Mouse (Mus musculus) stomach, postnatal 0 days (tissue): ENCODE data around the gene Acot7. TPM values are rescaled to one million over a fixed set of nuclear protein-coding genes. Genes with fewer than 3 reads are reported as not detected.

Source experiments
- ATAC-seq: fragments of 200-750 bp; cut with Nextera tagmentation; 2 replicates; pipeline ENCODE4 v1.8.0; 2017; ENCODE audit not compliant: low FRiP score, low TSS enrichment
- DNase-seq: peaks from one replicate; pipeline ENCODE4 v3.0.0-alpha.2; 2016; ENCODE audit warnings: low spot score
- H3K27ac ChIP-seq: fragments of 300-500 bp; sonication (generic); replicated peaks from 2 replicates; pipeline ENCODE4 v1.5.1; 2014; ENCODE audit warnings: mild to moderate bottlenecking, control low read depth
- H3K27me3 ChIP-seq: fragments of 300-500 bp; sonication (generic); 2 replicates; pipeline ENCODE4 v1.6.1; 2014; ENCODE audit warnings: low read length; ENCODE audit not compliant: control insufficient read depth, insufficient read depth
- H3K36me3 ChIP-seq: fragments of 300-500 bp; sonication (generic); 2 replicates; pipeline ENCODE4 v1.6.1; 2014; ENCODE audit warnings: low read length, mixed read lengths; ENCODE audit not compliant: control insufficient read depth, insufficient read depth
- H3K4me1 ChIP-seq: fragments of 300-500 bp; sonication (generic); replicated peaks from 2 replicates; pipeline ENCODE4 v1.6.1; 2014; ENCODE audit warnings: antibody characterized with exemption; ENCODE audit not compliant: control insufficient read depth, insufficient read depth
- H3K4me2 ChIP-seq: fragments of 300-500 bp; sonication (generic); replicated peaks from 2 replicates; pipeline ENCODE4 v1.6.1; 2014; ENCODE audit warnings: low read depth, mild to moderate bottlenecking, control low read depth, moderate library complexity
- H3K4me3 ChIP-seq: fragments of 300-500 bp; sonication (generic); 2 replicates; pipeline ENCODE4 v1.5.1; 2014; ENCODE audit warnings: low read depth, low read length, control low read depth
- H3K9ac ChIP-seq: fragments of 300-500 bp; sonication (generic); 2 replicates; pipeline ENCODE4 v1.6.1; 2014; ENCODE audit warnings: mild to moderate bottlenecking, low read length, control low read depth, mixed read lengths
- H3K9me3 ChIP-seq: fragments of 300-500 bp; sonication (generic); 2 replicates; pipeline ENCODE4 v1.6.1; 2016; ENCODE audit warnings: low read length; ENCODE audit not compliant: control insufficient read depth
- CTCF ChIP-seq: IDR thresholded peaks from 2 replicates; pipeline ENCODE4 v1.5.1; 2016; ENCODE audit warnings: antibody characterized with exemption, low read depth, mild to moderate bottlenecking, moderate library complexity
- EP300 ChIP-seq: optimal IDR thresholded peaks from 2 replicates; pipeline ENCODE3; 2016; ENCODE audit warnings: antibody characterized with exemption
- WGBS: fragments of 180-500 bp; shearing (Covaris S2); extraction: QIAGEN DNeasy Blood & Tissue Kit; methylation state at CpG from one replicate; pipeline ENCODE4 v1.1.7; 2014; 5-methylcytosine and 5-hydroxymethylcytosine counted together
- polyA plus RNA-seq: library from polyadenylated mRNA; unstranded; fragments of >200 nt; fragmentation: Nextera tagmentation; extraction: Ambion mirVana; gene quantifications from 2 replicates; pipeline ENCODE4 v1.2.1, GENCODE M21; 2015

The Acot7 gene
- polyA plus RNA-seq, 1 experiment from 2014 or later = 55.0 TPM

GRCm38 (mm10) chr4:152155019-152155418, 22.9 kb upstream of the Acot7 start:
- H3K36me3 ChIP-seq = no peaks in the 10 kb centered on the region
- DNase-seq = no peak
- WGBS = 65% methylated on average over 4 of the region's 4 CpGs
- 0 out of 2 replicates have a peak, but pooled peaks cover 10% of the 10 kb centered on the region for H3K4me1 ChIP-seq
- H3K9ac ChIP-seq = no peak overlapping the region
- no peak overlapping the region for H3K4me2 ChIP-seq
- no peak for ATAC-seq
- H3K4me3 ChIP-seq = no peak overlapping the region
- no peaks in the 10 kb centered on the region for H3K9me3 ChIP-seq
- peak; percentile 23 for TF ChIP-seq CTCF
- no peak for TF ChIP-seq EP300
- H3K27ac ChIP-seq = no peak overlapping the region
- peaks cover 8% of the 10 kb centered on the region; the same call in 1 of the 2 replicates for H3K27me3 ChIP-seq

- Histone ChIP-seq H3K27ac (no peak overlapping the region), H3K9me3 (no peaks in the 10 kb centered on the region), H3K27me3 (peaks cover 11% of the 10 kb centered on the region; the same call in 1 of the 2 replicates), H3K4me2 (peak overlapping the region; percentile 51), H3K9ac (no peak overlapping the region), H3K4me3 (peak overlapping the region; percentile 26), H3K4me1 (0 out of 2 replicates have a peak, but pooled peaks cover 10% of the 10 kb centered on the region), H3K36me3 (no peaks in the 10 kb centered on the region)
- peak; percentile 64 for DNase-seq
- TF ChIP-seq EP300 (no peak), CTCF (peak; percentile 79)
- ATAC-seq = no peak
- WGBS = 14% methylated on average over 21 of the region's 21 CpGs
Observed at GRCm38 (mm10) chr4:152157779-152158584, 20.0 kb upstream of the Acot7 start.

- Histone ChIP-seq H3K27ac (no peak within 1 kb of the TSS), H3K4me3 (peak within 1 kb of the TSS; percentile 26), H3K4me1 (0 out of 2 replicates have a peak, but pooled peaks cover 8% of the 10 kb centered on the region), H3K4me2 (peak within 1 kb of the TSS; percentile 51), H3K9me3 (no peaks in the 10 kb centered on the region), H3K9ac (0 out of 2 replicates have a peak within 1 kb of the TSS, but pooled peaks have one; percentile 18), H3K27me3 (peaks cover 11% of the 10 kb centered on the region; the same call in 1 of the 2 replicates), H3K36me3 (no peaks in the 10 kb centered on the region)
- no peak for ATAC-seq
- 3% methylated on average over 33 of the region's 35 CpGs for WGBS
- TF ChIP-seq EP300 (no peak), CTCF (no peak)
- peak; percentile 64 for DNase-seq
Observed at GRCm38 (mm10) chr4:152158585-152159284, 19.2 kb upstream of the Acot7 start, which contains the start of gene Hes2. Hes2 (plus strand) TSS chr4:152158867.

- DNase-seq = peak; percentile 43
- Histone ChIP-seq H3K9ac (0 out of 2 replicates have a peak overlapping the region, but pooled peaks have one; percentile 18), H3K4me3 (peak overlapping the region; percentile 26), H3K9me3 (no peaks in the 10 kb centered on the region), H3K4me2 (peak overlapping the region; percentile 51), H3K4me1 (0 out of 2 replicates have a peak, but pooled peaks cover 8% of the 10 kb centered on the region), H3K27me3 (peaks cover 11% of the 10 kb centered on the region; the same call in 1 of the 2 replicates), H3K36me3 (no peaks in the 10 kb centered on the region), H3K27ac (no peak overlapping the region)
- 2% methylated on average over 18 of the region's 19 CpGs for WGBS
- TF ChIP-seq CTCF = no peak
- ATAC-seq = no peak
Observed at GRCm38 (mm10) chr4:152159285-152159678, 18.7 kb upstream of the Acot7 start.

GRCm38 (mm10) chr4:152160748-152161147, 17.2 kb upstream of the Acot7 start:
- WGBS = 27% methylated on average over 4 of the region's 4 CpGs

More at GRCm38 (mm10) chr4:152160748-152161147, 17.2 kb upstream of the Acot7 start:
- H3K4me2 ChIP-seq = no peak overlapping the region
- ATAC-seq (peak; percentile 88), DNase-seq (peak; percentile 81)
- H3K4me3 ChIP-seq = no peak overlapping the region
- 0 out of 2 replicates have a peak overlapping the region, but pooled peaks have one; percentile 56 for H3K27ac ChIP-seq
- H3K9ac ChIP-seq = no peak overlapping the region
- H3K27me3 ChIP-seq = peaks cover 11% of the 10 kb centered on the region; the same call in 1 of the 2 replicates
- H3K9me3 ChIP-seq = no peaks in the 10 kb centered on the region
- no peaks in the 10 kb centered on the region for H3K36me3 ChIP-seq
- 0 out of 2 replicates have a peak, but pooled peaks cover 8% of the 10 kb centered on the region for H3K4me1 ChIP-seq
- TF ChIP-seq CTCF (peak; percentile 35; the same call in 1 of the 2 replicates), EP300 (no peak)
